Mouse (Mus musculus) midbrain, embryonic 15.5 days (tissue): ENCODE measurements around the gene Nipa2. TPM values are rescaled to one million over a fixed set of nuclear protein-coding genes. Genes with fewer than 3 reads are reported as not detected.

Experiments
- polyA plus RNA-seq: library from polyadenylated mRNA; unstranded; fragments of >200 nt; fragmentation: Nextera tagmentation; extraction: Ambion mirVana; gene quantifications from 2 replicates; pipeline ENCODE4 v1.2.1, GENCODE M21; 2015

Nipa2 gene
- polyA plus RNA-seq, 1 experiment from 2014 or later: 31.1 TPM

Other genes starting within 250 kb of the Nipa2 start
- 1.8 and 2.2 TPM in 2 replicates for gene Siglech, start 194.3 kb downstream of the Nipa2 start, polyA plus RNA-seq
- 36.1 and 42.9 TPM in 2 replicates for gene Tubgcp5, start 168.3 kb downstream of the Nipa2 start, polyA plus RNA-seq
- 47.6 and 48.9 TPM in 2 replicates for gene Cyfip1, start 120.7 kb downstream of the Nipa2 start, polyA plus RNA-seq
- 29.2 and 30.2 TPM in 2 replicates for gene Nipa1, start 57.5 kb upstream of the Nipa2 start, polyA plus RNA-seq
- gene Herc2, start 87.7 kb upstream of the Nipa2 start, polyA plus RNA-seq: 53.2 and 56.3 TPM in 2 replicates